Mouse (Mus musculus): ENCODE measurements around the gene Cgnl1. TPM values are rescaled to one million over a fixed set of nuclear protein-coding genes. Genes with fewer than 3 reads are reported as not detected.

Cgnl1 gene
- polyA plus RNA-seq, 1 experiment from 2014 or later, result 6.2 TPM

DNA sequence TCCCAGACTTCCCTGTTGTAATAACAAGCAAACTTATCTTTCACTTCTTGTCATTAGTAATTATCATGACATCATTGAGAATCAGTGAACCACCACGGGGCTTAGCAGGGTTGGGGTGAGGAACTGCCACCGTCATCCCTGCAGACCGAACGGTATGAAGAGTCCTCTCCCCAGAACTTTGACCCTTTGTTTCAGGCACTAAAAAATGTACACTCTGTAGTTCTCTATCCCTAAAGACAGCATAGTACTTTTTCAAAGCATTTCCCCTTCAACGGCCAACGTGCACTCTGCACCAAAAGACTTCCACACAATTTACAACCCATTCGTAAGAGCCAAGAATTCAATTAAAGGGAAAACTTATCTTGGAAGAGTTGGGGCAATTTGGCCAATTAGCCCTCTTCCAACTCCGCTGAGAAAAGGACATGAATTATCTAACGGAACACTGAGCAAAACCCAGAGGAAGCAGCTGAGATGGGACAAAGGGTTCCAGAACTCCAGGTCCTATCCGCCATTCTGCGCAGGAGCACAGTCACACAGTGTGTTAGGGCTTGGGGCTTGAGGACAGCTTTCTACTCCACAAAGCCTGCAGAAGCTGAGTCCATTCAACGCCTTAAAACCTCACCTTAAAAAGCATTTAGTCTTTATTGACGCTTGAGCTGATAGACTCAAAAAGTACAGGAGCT, 66.9 kb downstream of the Cgnl1 start:
- H3K4me1 ChIP-seq, result no peaks in the 10 kb centered on the region

DNA sequence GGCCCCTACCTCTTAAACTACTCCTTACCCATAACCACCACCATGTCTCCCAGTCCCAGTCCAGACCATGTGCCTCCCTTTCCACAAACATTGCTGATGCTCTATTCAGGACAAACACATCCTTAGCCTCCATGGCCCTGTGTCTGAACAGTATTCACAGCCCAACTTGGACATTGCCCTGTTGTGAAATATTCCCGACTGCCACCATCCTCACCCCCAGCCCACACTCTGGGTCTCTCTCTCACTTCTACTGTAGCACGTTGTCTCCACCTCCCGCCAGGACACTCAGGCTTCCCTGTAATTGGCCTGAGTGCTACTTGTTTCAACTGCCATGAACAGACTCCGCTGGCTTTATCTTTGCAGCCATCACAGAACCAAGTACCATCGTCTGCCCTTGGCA, 72.3 kb downstream of the Cgnl1 start:
- Histone ChIP-seq H3K36me3 (replicated peaks) (no peaks in the 10 kb centered on the region), H3K27me3 (replicated peaks) (no peaks in the 10 kb centered on the region), H3K4me2 (no peak overlapping the region), H3K4me1 (0 out of 2 replicates have a peak, but pooled peaks cover under 1% of the 10 kb centered on the region), H3K9ac (no peak overlapping the region), H3K9me3 (no peaks in the 10 kb centered on the region), H3K4me3 (no peak overlapping the region), H3K27ac (no peak overlapping the region)
- no peak for ATAC-seq (replicated peaks)
- WGBS, result 93% methylated on average over 5 of the region's 5 CpGs

More for the DNA sequence above, 66.9 kb downstream of the Cgnl1 start:
- no peak overlapping the region for H3K4me2 ChIP-seq
- H3K9me3 ChIP-seq, result no peaks in the 10 kb centered on the region
- ATAC-seq (replicated peaks), result no peak
- H3K27me3 ChIP-seq (replicated peaks), result no peaks in the 10 kb centered on the region
- H3K27ac ChIP-seq, result no peak overlapping the region
- H3K4me3 ChIP-seq, result no peak overlapping the region
- 85% methylated on average over 13 of the region's 13 CpGs for WGBS
- no peak overlapping the region for H3K9ac ChIP-seq
- H3K36me3 ChIP-seq (replicated peaks), result no peaks in the 10 kb centered on the region

DNA sequence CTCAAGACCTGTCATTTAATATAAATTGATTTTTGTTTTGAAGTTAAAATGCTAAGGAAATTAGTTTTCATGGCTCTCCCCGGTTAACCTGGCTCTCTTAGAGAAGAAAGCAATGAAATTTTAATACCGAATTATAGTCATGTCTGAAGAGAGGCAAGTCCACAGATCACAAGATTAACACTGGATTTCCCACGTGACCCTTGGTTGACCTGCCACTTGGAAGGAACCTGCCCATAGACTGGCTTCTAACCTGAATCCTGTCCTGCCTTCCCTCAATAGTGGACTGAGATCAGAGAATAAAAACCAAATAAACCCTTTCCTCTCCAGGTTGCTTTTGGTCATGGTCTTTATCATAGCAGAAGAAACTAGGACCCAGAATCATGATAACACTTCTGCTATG, 73.3 kb downstream of the Cgnl1 start:
- Histone ChIP-seq H3K9me3 (no peaks in the 10 kb centered on the region), H3K27ac (no peak overlapping the region), H3K9ac (no peak overlapping the region), H3K27me3 (replicated peaks) (no peaks in the 10 kb centered on the region), H3K4me3 (no peak overlapping the region), H3K4me1 (0 out of 2 replicates have a peak, but pooled peaks cover 4% of the 10 kb centered on the region), H3K36me3 (replicated peaks) (no peaks in the 10 kb centered on the region), H3K4me2 (no peak overlapping the region)
- ATAC-seq (replicated peaks), result no peak
- 81% methylated on average over 3 of the region's 3 CpGs for WGBS

DNA sequence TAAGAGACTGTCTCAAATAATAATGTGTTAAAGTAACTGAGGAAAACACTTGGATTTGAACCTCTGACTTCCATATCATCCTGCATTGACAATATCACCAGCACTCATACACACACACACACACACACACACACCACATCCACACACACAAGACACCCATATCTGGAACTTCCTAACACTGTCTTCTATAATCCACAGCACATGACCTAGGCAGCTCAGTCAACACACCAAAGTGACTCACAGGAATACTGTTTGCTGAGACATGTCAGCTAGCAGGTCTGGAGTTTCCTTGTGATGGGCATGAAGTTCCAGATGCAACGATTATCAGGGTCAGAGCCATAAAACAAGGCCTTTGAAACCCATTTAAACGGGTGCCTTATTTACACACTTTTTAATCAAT, 74.2 kb downstream of the Cgnl1 start:
- no peak for ATAC-seq (replicated peaks)
- Histone ChIP-seq H3K4me3 (no peak overlapping the region), H3K36me3 (replicated peaks) (no peaks in the 10 kb centered on the region), H3K9me3 (no peaks in the 10 kb centered on the region), H3K9ac (no peak overlapping the region), H3K27ac (no peak overlapping the region), H3K4me2 (no peak overlapping the region), H3K4me1 (0 out of 2 replicates have a peak, but pooled peaks cover 4% of the 10 kb centered on the region), H3K27me3 (replicated peaks) (no peaks in the 10 kb centered on the region)
- 90% methylated on average over 2 of the region's 2 CpGs for WGBS

DNA sequence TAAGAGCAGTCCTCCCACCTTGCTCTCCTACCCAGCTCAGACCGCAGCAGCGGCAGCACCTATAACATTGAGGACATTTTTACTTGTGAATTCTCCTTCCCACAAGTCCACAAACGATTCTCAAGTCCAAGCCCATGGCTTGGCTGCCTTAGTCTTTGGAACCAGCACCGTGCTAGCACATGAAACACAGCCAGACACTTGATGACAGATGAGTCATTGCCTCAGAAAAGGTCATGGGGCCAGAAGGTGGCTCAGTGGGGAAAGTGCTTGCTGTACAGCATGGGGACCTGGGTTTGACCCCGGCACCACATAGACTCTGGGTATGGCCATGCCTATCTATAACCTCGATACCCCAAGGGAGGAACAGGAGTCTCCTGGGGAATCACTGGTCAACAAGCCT, 74.6 kb downstream of the Cgnl1 start:
- Histone ChIP-seq H3K4me3 (no peak overlapping the region), H3K36me3 (replicated peaks) (no peaks in the 10 kb centered on the region), H3K4me2 (no peak overlapping the region), H3K9ac (no peak overlapping the region), H3K27ac (no peak overlapping the region), H3K9me3 (no peaks in the 10 kb centered on the region), H3K27me3 (replicated peaks) (no peaks in the 10 kb centered on the region), H3K4me1 (0 out of 2 replicates have a peak, but pooled peaks cover 4% of the 10 kb centered on the region)
- no peak for ATAC-seq (replicated peaks)
- 86% methylated on average over 6 of the region's 6 CpGs for WGBS

DNA sequence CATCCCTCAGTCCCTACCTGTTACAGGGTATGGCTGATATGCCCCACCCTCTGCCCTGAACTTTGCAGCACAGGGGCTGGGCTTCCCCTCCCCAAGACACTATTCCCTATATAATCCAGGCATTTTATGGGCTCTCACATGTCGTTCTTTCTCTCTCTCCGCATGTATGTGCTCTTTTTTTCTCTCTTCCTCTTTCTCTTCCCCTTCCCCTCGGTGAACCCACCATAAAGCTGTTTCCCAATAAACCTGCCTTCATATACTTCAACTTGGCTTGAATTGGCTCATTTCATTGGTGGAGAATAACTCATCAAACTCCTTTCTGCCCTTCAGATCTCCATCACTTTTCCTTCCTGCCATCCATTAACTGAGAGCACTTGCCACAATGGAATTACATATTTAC, 76.3 kb downstream of the Cgnl1 start:
- 88% methylated on average over 3 of the region's 3 CpGs for WGBS
- no peak overlapping the region for H3K4me2 ChIP-seq
- no peaks in the 10 kb centered on the region for H3K27me3 ChIP-seq (replicated peaks)
- no peak overlapping the region for H3K9ac ChIP-seq
- no peak overlapping the region for H3K4me3 ChIP-seq
- ATAC-seq (replicated peaks), result no peak
- no peaks in the 10 kb centered on the region for H3K36me3 ChIP-seq (replicated peaks)
- H3K27ac ChIP-seq, result no peak overlapping the region
- H3K9me3 ChIP-seq, result no peaks in the 10 kb centered on the region
- 0 out of 2 replicates have a peak, but pooled peaks cover 4% of the 10 kb centered on the region for H3K4me1 ChIP-seq

DNA sequence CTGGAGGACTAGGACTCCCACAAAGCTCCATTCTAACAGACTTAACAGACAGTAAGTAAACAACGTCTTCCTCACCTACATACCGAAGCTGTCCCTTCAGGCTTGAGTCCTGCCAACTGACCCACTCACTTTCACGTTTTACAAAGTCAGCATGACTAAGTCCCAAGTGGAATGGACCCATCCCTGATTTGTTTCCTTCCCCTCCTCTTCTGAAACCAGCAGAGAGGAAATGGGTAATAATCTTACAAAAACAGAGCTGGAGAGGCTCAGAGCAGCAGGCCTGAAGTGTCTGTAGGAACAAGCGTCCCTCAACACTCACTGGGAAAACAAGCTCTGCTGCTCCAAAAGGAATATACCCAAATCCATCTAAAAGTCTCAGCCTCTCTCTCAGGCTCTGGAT, 77.2 kb downstream of the Cgnl1 start:
- no peak overlapping the region for H3K4me2 ChIP-seq
- H3K36me3 ChIP-seq (replicated peaks), result no peaks in the 10 kb centered on the region
- H3K27ac ChIP-seq, result no peak overlapping the region
- ATAC-seq (replicated peaks), result no peak
- 0 out of 2 replicates have a peak, but pooled peaks cover 4% of the 10 kb centered on the region for H3K4me1 ChIP-seq
- H3K27me3 ChIP-seq (replicated peaks), result no peaks in the 10 kb centered on the region
- no peak overlapping the region for H3K9ac ChIP-seq
- WGBS, result 44% methylated on average over 4 of the region's 4 CpGs
- no peaks in the 10 kb centered on the region for H3K9me3 ChIP-seq
- H3K4me3 ChIP-seq, result no peak overlapping the region

DNA sequence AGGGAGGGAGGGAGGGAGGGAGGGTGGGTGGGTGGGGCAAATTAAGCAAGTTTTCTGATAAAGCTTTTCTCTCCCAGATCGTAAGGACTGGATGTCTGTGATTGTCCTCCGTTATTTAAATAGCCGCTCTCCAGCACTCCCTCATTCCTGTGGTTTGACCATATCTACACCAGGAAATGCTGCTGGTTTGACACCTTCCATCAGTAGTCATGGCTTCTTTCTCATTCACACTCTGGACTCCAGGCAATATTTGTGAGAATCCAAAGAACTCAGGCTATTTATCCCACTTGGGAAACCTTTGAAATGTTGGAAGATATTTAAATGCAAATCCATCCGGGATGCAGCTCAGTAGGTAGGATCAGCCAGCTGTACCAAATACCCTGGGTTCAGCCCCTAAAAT, 77.6 kb downstream of the Cgnl1 start:
- Histone ChIP-seq H3K4me1 (0 out of 2 replicates have a peak, but pooled peaks cover 4% of the 10 kb centered on the region), H3K27me3 (replicated peaks) (no peaks in the 10 kb centered on the region), H3K4me3 (no peak overlapping the region), H3K27ac (no peak overlapping the region), H3K4me2 (no peak overlapping the region), H3K9ac (no peak overlapping the region), H3K36me3 (replicated peaks) (no peaks in the 10 kb centered on the region), H3K9me3 (no peaks in the 10 kb centered on the region)
- ATAC-seq (replicated peaks), result no peak
- WGBS, result 42% methylated on average over 4 of the region's 4 CpGs

DNA sequence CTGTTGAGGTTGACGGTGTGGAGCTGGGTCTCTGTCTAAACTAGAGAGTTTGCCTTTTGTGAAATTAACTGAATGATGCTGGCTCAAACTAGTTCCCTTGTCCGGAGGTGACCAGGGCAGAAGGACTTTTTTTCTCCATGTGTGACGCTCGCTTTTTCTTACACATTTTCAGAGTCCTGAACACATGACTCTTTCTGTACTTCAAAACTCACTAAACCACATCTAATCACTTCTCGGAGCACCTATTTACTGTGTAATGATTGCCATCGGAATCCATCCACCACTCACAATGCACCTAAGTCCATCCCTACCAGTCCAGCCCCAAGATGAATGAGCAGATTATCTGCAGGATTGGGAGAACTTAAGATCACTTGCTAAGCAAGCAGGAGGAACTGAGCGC, 79.2 kb downstream of the Cgnl1 start:
- Histone ChIP-seq H3K9ac (no peak overlapping the region), H3K4me1 (0 out of 2 replicates have a peak, but pooled peaks cover 4% of the 10 kb centered on the region), H3K4me3 (no peak overlapping the region), H3K9me3 (no peaks in the 10 kb centered on the region), H3K27me3 (replicated peaks) (no peaks in the 10 kb centered on the region), H3K27ac (no peak overlapping the region), H3K4me2 (no peak overlapping the region), H3K36me3 (replicated peaks) (no peaks in the 10 kb centered on the region)
- ATAC-seq (replicated peaks), result no peak
- 65% methylated on average over 7 of the region's 7 CpGs for WGBS

DNA sequence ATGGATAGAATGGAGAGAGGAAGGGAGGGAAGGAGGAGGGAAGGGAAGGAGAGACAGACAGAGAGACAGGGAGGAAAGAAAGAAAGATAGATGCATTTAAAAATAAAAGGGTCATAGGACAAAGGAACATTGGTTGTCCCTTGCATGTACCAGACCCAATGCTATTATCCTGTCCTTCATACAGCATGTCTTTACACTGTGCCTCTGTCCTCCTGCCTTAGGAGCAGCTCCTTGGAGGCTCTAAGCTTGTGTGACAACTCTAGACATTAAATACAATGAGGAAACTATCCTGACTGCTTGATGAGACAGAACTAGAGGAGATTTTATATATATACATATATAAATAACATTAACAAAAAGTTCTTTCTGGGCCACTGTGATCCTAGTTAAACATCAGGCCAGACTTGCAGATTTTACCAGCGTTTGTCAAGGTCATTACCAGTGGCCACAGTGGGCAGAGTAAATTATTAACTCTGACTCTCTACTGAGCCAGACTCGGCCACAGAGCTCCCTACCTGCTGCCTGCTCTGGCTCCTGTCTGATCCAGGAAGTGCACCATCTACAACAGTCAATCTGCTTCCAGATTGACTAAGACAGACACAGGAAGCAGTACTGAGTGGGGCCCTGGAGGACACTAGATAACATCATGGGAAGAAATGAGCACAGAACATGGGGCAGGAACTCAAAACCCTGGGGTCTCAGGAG, 81.9 kb downstream of the Cgnl1 start:
- Histone ChIP-seq H3K9me3 (no peaks in the 10 kb centered on the region), H3K36me3 (replicated peaks) (no peaks in the 10 kb centered on the region), H3K9ac (no peak overlapping the region), H3K27me3 (replicated peaks) (no peaks in the 10 kb centered on the region), H3K4me2 (no peak overlapping the region), H3K4me3 (no peak overlapping the region), H3K27ac (no peak overlapping the region), H3K4me1 (0 out of 2 replicates have a peak, but pooled peaks cover 4% of the 10 kb centered on the region)
- no peak for ATAC-seq (replicated peaks)
- WGBS, result 92% methylated on average over 2 of the region's 2 CpGs

DNA sequence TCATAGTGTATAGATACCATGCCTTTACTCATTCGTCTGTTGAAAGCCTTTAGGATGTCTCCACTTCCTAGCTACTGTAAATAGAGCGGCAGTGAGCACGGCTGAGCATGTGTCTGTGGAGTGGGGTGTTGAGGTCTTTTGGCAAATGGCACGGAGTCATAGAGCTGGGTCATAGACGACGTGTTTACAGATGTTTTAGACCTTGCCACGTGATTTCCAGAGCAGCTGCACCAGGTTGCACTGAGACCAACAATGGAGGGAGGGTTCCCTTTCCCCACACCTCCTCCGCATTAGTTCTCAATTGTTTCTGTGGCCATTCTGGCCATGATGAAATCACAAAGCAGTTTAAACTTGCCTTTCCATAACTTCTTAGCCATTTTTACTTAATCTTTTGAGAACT, 84.9 kb downstream of the Cgnl1 start:
- WGBS, result 90% methylated on average over 8 of the region's 8 CpGs
- ATAC-seq (replicated peaks), result no peak

DNA sequence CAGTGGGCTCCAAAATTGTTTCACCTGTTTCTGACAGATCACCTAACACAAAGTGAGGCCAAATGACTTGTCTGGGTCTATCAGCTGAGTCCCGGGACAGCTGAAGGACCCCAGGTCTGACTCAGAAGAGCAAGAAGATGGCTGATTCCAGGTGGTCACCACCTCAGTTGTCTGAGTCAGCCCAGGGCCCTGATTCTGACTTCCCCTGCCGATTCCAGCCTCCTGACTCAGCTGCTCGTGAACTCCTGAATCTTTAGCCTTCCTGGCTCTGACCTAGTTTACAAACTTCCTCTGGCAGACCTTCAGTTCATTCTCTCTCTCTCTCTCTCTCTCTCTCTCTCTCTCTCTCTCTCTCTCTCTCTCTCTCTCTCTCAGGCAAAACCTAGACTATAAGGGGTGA, 86.6 kb downstream of the Cgnl1 start:
- no peak overlapping the region for H3K4me3 ChIP-seq
- no peaks in the 10 kb centered on the region for H3K36me3 ChIP-seq (replicated peaks)
- no peak overlapping the region for H3K4me2 ChIP-seq
- H3K9ac ChIP-seq, result no peak overlapping the region
- WGBS, result 81% methylated on average over 3 of the region's 3 CpGs
- H3K4me1 ChIP-seq, result no peaks in the 10 kb centered on the region
- no peaks in the 10 kb centered on the region for H3K9me3 ChIP-seq
- no peak for ATAC-seq (replicated peaks)
- H3K27ac ChIP-seq, result no peak overlapping the region
- H3K27me3 ChIP-seq (replicated peaks), result no peaks in the 10 kb centered on the region

More for the DNA sequence above, 84.9 kb downstream of the Cgnl1 start:
- Histone ChIP-seq H3K4me2 (no peak overlapping the region), H3K4me3 (no peak overlapping the region), H3K9ac (no peak overlapping the region), H3K27ac (no peak overlapping the region), H3K4me1 (no peaks in the 10 kb centered on the region), H3K36me3 (replicated peaks) (no peaks in the 10 kb centered on the region), H3K27me3 (replicated peaks) (no peaks in the 10 kb centered on the region), H3K9me3 (no peaks in the 10 kb centered on the region)

DNA sequence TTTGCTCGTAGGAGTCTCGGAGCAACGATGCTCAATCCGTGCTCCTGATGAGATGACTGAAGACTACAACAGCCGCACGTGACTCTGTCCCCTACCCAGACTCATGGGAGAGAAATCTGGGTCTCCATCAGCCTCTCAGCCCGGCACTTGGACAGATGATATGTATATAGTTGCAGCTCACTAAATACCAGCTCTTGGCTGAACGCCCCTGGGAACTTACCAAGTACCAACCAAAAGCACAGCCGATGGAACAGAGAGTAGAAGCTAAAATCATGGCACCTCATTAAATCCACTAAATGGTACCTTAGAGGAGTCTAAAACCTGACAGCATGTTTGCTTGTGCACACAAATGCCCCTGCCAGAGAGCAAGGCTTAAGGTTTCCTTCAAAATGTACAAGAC, 91.0 kb downstream of the Cgnl1 start:
- ATAC-seq (replicated peaks), result no peak
- 91% methylated on average over 9 of the region's 9 CpGs for WGBS
- no peaks in the 10 kb centered on the region for H3K36me3 ChIP-seq (replicated peaks)

More for the DNA sequence above, 91.0 kb downstream of the Cgnl1 start:
- Histone ChIP-seq H3K27ac (no peak overlapping the region), H3K4me1 (no peaks in the 10 kb centered on the region), H3K27me3 (replicated peaks) (no peaks in the 10 kb centered on the region), H3K9me3 (no peaks in the 10 kb centered on the region), H3K4me3 (no peak overlapping the region), H3K4me2 (no peak overlapping the region), H3K9ac (no peak overlapping the region)
